Mouse (Mus musculus) adrenal gland, adult 10 weeks (tissue): Measurements from ENCODE around the gene 4932411N23Rik. TPM values are rescaled to one million over a fixed set of nuclear protein-coding genes. Genes with fewer than 3 reads are reported as not detected.

Experiments
- polyA plus RNA-seq: library from polyadenylated mRNA; stranded (reverse); fragments of 350-450 nt; fragmentation: Illumina TruSeq; extraction: RNeasy Lipid Tissue Mini Kit (QIAGEN cat#74804); gene quantifications from one replicate; pipeline ENCODE4 v1.2.3, GENCODE M21; 2014; ENCODE audit warnings: low read depth, low replicate concordance

The 4932411N23Rik gene
- not detected for polyA plus RNA-seq

GRCm38 (mm10) chrX:126815768-126816167 lies at the start of gene 4932411N23Rik:
4932411N23Rik (minus strand) TSS chrX:126815868.

Other genes starting within 250 kb of the 4932411N23Rik start
- gene Gm382, start 224.1 kb upstream of the 4932411N23Rik start, polyA plus RNA-seq: not detected